Comparison of ENCODE assay signal across 10 mouse cellular contexts in the genomic region with DNA sequence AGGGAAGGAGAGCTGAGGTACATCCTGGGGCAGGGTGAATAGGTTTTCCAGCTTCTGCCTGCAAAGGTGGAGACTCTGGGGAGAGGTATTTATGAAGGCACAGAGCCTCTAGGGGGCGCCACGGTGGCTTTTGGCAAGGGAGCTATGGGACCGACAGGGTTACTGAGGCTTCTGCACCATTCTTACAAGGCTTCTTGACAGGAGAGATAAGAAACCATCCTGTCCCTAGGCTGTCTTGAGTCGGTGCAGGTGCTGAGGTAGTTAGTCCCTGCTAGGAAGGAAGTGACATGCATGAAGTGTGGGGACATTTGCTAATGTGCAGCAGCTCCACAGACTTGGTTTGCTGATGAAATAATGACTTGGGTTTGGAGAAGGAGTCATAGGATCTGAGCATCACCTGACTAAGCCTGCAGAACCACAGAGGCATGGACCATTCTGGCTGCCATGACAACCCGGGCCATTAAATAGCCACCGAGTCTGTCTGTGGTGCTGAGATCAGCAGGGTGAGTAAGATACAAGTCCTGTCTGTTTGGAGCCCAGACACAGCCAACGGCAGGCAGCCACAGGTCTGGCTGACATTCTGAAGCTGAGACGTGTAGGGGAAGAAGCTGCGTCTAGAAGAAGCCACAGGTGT. TPM values are rescaled to one million over a fixed set of nuclear protein-coding genes. Genes with fewer than 3 reads are reported as not detected.
DNase-seq lines count a peak whose midpoint lies in the region; ATAC-seq and TF ChIP-seq lines count a peak whose summit lies in the region.
"Had no signal": no experiment of that assay in that cellular context is flagged by ENCODE, and none has a peak within 500 bp of the region (broad histone marks: within the 10 kb centered on the region; RNA-seq: fewer than 3 reads in every experiment).

No protein-coding gene starts in this region.

- no peak overlapping the region for H3K27ac ChIP-seq in hindbrain, embryonic 11.5 days (ENCODE audit: low read depth, low read length)
- H3K27ac ChIP-seq in hindbrain, embryonic 13.5 days = no peak overlapping the region
- no peak overlapping the region for H3K27ac ChIP-seq in testis, adult 2 months (ENCODE audit: control insufficient read depth, insufficient read depth, low read depth, low read length)
- H3K27ac ChIP-seq: stomach, embryonic 15.5 days had no signal

- 20% methylated on average over 9 of the region's 9 CpGs for WGBS in hindbrain, embryonic 11.5 days
- 18% methylated on average over 9 of the region's 9 CpGs for WGBS in hindbrain, embryonic 13.5 days

- no peak for TF ChIP-seq POLR2A in testis, adult 2 months (IDR thresholded peaks at IDR 0.05; ENCODE audit: control insufficient read depth, low read depth, low read length)

- peaks cover 6% of the 10 kb centered on the region for H3K4me1 ChIP-seq in hindbrain, embryonic 11.5 days (replicated peaks; ENCODE audit: control insufficient read depth, insufficient read depth, low read length)
- peaks cover 34% of the 10 kb centered on the region for H3K4me1 ChIP-seq in hindbrain, embryonic 13.5 days (replicated peaks)
- peaks cover 13% of the 10 kb centered on the region for H3K4me1 ChIP-seq in testis, adult 2 months (ENCODE audit: control insufficient read depth, insufficient read depth, low read length)

- no peak overlapping the region for H3K4me2 ChIP-seq in hindbrain, embryonic 11.5 days (replicated peaks; ENCODE audit: low read depth, low read length)
- no peak overlapping the region for H3K4me2 ChIP-seq in hindbrain, embryonic 13.5 days
- H3K4me2 ChIP-seq: stomach, embryonic 15.5 days had no signal

- no peaks in the 10 kb centered on the region for H3K9me3 ChIP-seq in hindbrain, embryonic 11.5 days (ENCODE audit: control insufficient read depth, low read length)
- no peaks in the 10 kb centered on the region for H3K9me3 ChIP-seq in hindbrain, embryonic 13.5 days
- H3K9me3 ChIP-seq: stomach, embryonic 15.5 days had no signal

- H3K9ac ChIP-seq in hindbrain, embryonic 11.5 days (ENCODE audit: low read depth, low read length) = no peak overlapping the region
- H3K9ac ChIP-seq in hindbrain, embryonic 13.5 days = no peak overlapping the region
- H3K9ac ChIP-seq: stomach, embryonic 15.5 days had no signal

- no peaks in the 10 kb centered on the region for H3K36me3 ChIP-seq in hindbrain, embryonic 11.5 days (ENCODE audit: control insufficient read depth, insufficient read depth, low read length)
- no peaks in the 10 kb centered on the region for H3K36me3 ChIP-seq in hindbrain, embryonic 13.5 days
- H3K36me3 ChIP-seq in testis, adult 2 months (ENCODE audit: control insufficient read depth, insufficient read depth, low read length) = no peaks in the 10 kb centered on the region
- H3K36me3 ChIP-seq: stomach, embryonic 15.5 days had no signal

- no peak for ATAC-seq in hindbrain, embryonic 11.5 days (ENCODE audit: low FRiP score)
- no peak for ATAC-seq in hindbrain, embryonic 13.5 days (ENCODE audit: low FRiP score)
- peak; percentile 39 for ATAC-seq in granulocyte monocyte progenitor cell, adult 5-6 weeks (replicated peaks; ENCODE audit: poor library complexity, severe bottlenecking)

- DNase-seq in hindbrain, embryonic 11.5 days (ENCODE audit: low spot score) = peak; percentile 63
- no peak for DNase-seq in testis, postnatal 14 days (ENCODE audit: low spot score)
- no peak for DNase-seq in spleen, postnatal 14 days (ENCODE audit: low spot score in 2 of 2)
- no peak for DNase-seq in frontal cortex, postnatal 10 days (ENCODE audit: low spot score in 2 of 2)
- DNase-seq in yolk sac, embryonic 10.5 days (ENCODE audit: low spot score) = no peak

- no peak overlapping the region for H3K4me3 ChIP-seq in hindbrain, embryonic 11.5 days (ENCODE audit: low read depth, low read length)
- H3K4me3 ChIP-seq in hindbrain, embryonic 13.5 days = no peak overlapping the region
- H3K4me3 ChIP-seq in testis, adult 2 months (ENCODE audit: control insufficient read depth, low read depth, low read length) = no peak overlapping the region
- H3K4me3 ChIP-seq: erythroblast, embryonic 14.5 days; stomach, embryonic 15.5 days had no signal

- TF ChIP-seq CTCF in testis, adult 2 months (IDR thresholded peaks at IDR 0.05; ENCODE audit: control insufficient read depth, insufficient read depth, insufficient replicate concordance, low read depth, low read length) = peak; percentile 35; the same call in 1 of the 2 replicates

- H3K27me3 ChIP-seq in hindbrain, embryonic 11.5 days (ENCODE audit: control insufficient read depth, insufficient read depth, low read length) = peaks cover 60% of the 10 kb centered on the region
- peaks cover 86% of the 10 kb centered on the region for H3K27me3 ChIP-seq in hindbrain, embryonic 13.5 days
- H3K27me3 ChIP-seq in testis, adult 2 months (ENCODE audit: control insufficient read depth, insufficient read depth, low read length) = no peaks in the 10 kb centered on the region; the same call in none of the 2 replicates

RNA-seq across cellular contexts. Expression of gene Rspo1, which starts 2.2 kb away (rescaled TPM):
- polyA plus RNA-seq in hindbrain, embryonic 11.5 days (2014; fragmentation: Nextera tagmentation; extraction: Ambion mirVana) = 8.5 and 16.5 TPM in 2 replicates
- 2.5 and 4.1 TPM in 2 replicates for polyA plus RNA-seq in hindbrain, embryonic 13.5 days (2015; fragmentation: Nextera tagmentation; extraction: Ambion mirVana)
- polyA plus RNA-seq in testis, adult 2 months (2012; rRNA removed) = 1.1 and 1.7 TPM in 2 replicates
- 4.0 TPM in 1 of 2 replicates, not detected in the other for total RNA-seq in granulocyte monocyte progenitor cell, adult 5-6 weeks (2014; fragmentation: Nextera tagmentation)
- 0.86 and 1.2 TPM in 2 replicates for total RNA-seq in granulocyte monocyte progenitor cell, adult 5-6 weeks (2017)

RNA-seq across cellular contexts. Expression of gene Gnl2, which starts 32.4 kb away (rescaled TPM):
- 91.2 and 103 TPM in 2 replicates for polyA plus RNA-seq in hindbrain, embryonic 11.5 days (2014; fragmentation: Nextera tagmentation; extraction: Ambion mirVana)
- polyA plus RNA-seq in hindbrain, embryonic 13.5 days (2015; fragmentation: Nextera tagmentation; extraction: Ambion mirVana) = 90.6 and 95.9 TPM in 2 replicates
- 24.5 and 25.3 TPM in 2 replicates for polyA plus RNA-seq in testis, adult 2 months (2012; rRNA removed)
- 67.9 and 84.5 TPM in 2 replicates for total RNA-seq in granulocyte monocyte progenitor cell, adult 5-6 weeks (2014; fragmentation: Nextera tagmentation)
- total RNA-seq in granulocyte monocyte progenitor cell, adult 5-6 weeks (2017) = 161 and 163 TPM in 2 replicates

RNA-seq across cellular contexts. Expression of gene Cdca8, which starts 44.9 kb away (rescaled TPM):
- 192 and 195 TPM in 2 replicates for polyA plus RNA-seq in hindbrain, embryonic 11.5 days (2014; fragmentation: Nextera tagmentation; extraction: Ambion mirVana)
- polyA plus RNA-seq in hindbrain, embryonic 13.5 days (2015; fragmentation: Nextera tagmentation; extraction: Ambion mirVana) = 37.2 and 44.6 TPM in 2 replicates
- polyA plus RNA-seq in testis, adult 2 months (2012; rRNA removed) = 45.5 and 47.0 TPM in 2 replicates
- total RNA-seq in granulocyte monocyte progenitor cell, adult 5-6 weeks (2014; fragmentation: Nextera tagmentation) = 59.2 and 97.0 TPM in 2 replicates
- 120 and 136 TPM in 2 replicates for total RNA-seq in granulocyte monocyte progenitor cell, adult 5-6 weeks (2017)

RNA-seq across cellular contexts. Expression of gene 9930104L06Rik, which starts 47.2 kb away (rescaled TPM):
- 4.2 and 5.5 TPM in 2 replicates for polyA plus RNA-seq in hindbrain, embryonic 11.5 days (2014; fragmentation: Nextera tagmentation; extraction: Ambion mirVana)
- 13.1 and 15.9 TPM in 2 replicates for polyA plus RNA-seq in hindbrain, embryonic 13.5 days (2015; fragmentation: Nextera tagmentation; extraction: Ambion mirVana)
- 7.1 and 8.0 TPM in 2 replicates for polyA plus RNA-seq in testis, adult 2 months (2012; rRNA removed)
- 6.9 and 14.1 TPM in 2 replicates for total RNA-seq in granulocyte monocyte progenitor cell, adult 5-6 weeks (2014; fragmentation: Nextera tagmentation)
- 6.3 and 10.5 TPM in 2 replicates for total RNA-seq in granulocyte monocyte progenitor cell, adult 5-6 weeks (2017)
